In the genomic region with DNA sequence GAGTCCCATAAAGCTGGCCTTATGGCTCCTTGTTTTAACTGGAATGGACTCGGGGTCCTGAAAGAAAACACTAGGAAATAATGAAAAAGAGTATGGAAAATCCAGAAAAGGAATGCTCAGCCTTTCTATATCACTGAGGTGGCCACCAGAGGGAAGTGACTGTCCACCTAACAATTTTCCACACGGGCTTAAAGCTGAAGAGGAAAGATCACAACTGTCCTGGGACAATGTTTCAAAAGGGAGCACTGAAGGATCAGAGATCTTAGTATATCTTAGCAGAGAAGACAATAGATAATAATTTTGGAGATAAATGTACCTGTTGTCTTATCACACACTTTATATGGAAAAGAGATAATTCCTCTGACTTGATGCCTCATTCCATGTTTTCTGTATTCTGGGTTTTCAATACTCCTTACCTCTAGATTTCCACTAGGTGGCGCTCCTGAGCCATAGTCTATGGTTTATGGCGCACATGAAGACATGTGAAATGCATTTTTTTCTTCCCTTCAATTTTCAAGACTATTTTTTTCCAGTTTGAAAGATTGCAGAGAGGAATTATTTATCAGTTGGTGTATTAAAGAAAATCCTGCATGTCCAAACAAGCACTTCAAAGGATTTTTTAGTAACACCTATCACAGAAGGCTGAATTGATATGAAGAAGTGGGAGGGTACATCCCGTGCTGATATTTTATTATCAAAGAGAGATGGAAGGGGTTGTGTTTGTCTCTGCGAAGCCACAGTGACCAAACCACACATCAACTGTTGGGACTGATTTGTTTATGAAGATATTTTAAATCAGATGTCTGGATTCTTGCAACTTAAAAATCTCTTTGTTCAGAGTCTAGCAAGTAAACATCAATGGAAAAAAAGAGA, we compare ENCODE assay signal across 8 mouse cellular contexts.
A peak's percentile ranks its signal among the peaks of the same experiment; 100 is the strongest.
DNase-seq lines count a peak whose midpoint lies in the region; ATAC-seq lines count a peak whose summit lies in the region.

No protein-coding gene starts in this region.

- peak; percentile 35 for DNase-seq in T-cell, adult 2 months (ENCODE audit: low spot score)
- DNase-seq in cerebellum, postnatal 25 days, result peak; percentile 63 to 83
- peak; percentile 73 for DNase-seq in gastrocnemius, postnatal 10 days
- DNase-seq in kidney, postnatal 14 days, result peak; percentile 76
- peak; percentile 20 to 58 for DNase-seq in lung, adult 18-20 months
- peak; percentile 56 for DNase-seq in ovary, postnatal 14 days (ENCODE audit: low spot score)
- peak; percentile 31 to 36 for DNase-seq in thymus, postnatal 36 days

- peak; percentile 82 for ATAC-seq in CD4-positive, CD25-positive, alpha-beta regulatory T cell, adult 4 months

Comparison
In these comparisons a context has a peak if more than half of its experiments do, and no peak if none do; other contexts are left out.
1. Peak in every context shown above with its lines: DNase-seq and ATAC-seq.